Mouse (Mus musculus): Measurements from ENCODE around the gene Otop2.

DNA sequence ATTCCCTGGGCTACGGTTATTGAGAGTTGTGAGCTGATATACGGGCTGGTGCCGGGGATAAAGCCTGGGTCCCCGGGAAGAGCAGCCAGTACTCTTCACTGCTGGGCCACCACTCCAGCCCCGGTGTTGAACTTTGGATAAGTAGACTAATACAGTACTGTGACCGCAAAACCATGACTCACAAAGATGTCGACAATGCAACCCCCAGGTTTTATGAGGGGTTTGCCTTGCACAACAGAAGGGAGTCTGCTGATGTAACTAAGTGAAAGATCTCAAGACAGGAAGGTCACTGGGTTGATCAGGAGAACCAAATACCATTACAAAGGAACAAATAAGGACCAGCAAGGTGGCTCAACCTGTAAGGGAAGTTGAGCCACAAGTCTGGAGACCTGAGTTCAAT lies 69.8 kb downstream of the Otop2 start:
- TF ChIP-seq CTCF (IDR thresholded peaks at IDR 0.05; ENCODE audit: low read depth) (no peak), EP300 (IDR thresholded peaks at IDR 0.05; ENCODE audit: low read depth) (no peak)

Data from heart, postnatal 0 days (tissue).